Mouse (Mus musculus): ENCODE data around the gene Aatf.

Aatf gene

GRCm38 (mm10) chr11:84522577-84523320 lies 9.4 kb upstream of the Aatf start:
- in situ Hi-C loops (cut with MboI, MseI) = loop anchor here (10.0 kb wide), 2 partner anchors 272 to 1302 kb away; no protein-coding TSS in a partner anchor

- in situ Hi-C loops (cut with MboI, MseI) = loop anchor here (10.0 kb wide), 2 partner anchors 273 to 1303 kb away; no protein-coding TSS in a partner anchor
These were observed 8.5 kb upstream of the Aatf start for GRCm38 (mm10) chr11:84521751-84522299.

- in situ Hi-C loops (cut with MboI, MseI) = loop anchor here (10.0 kb wide), 2 partner anchors 274 to 1304 kb away; no protein-coding TSS in a partner anchor
These were observed 7.7 kb upstream of the Aatf start for GRCm38 (mm10) chr11:84521071-84521390.

- in situ Hi-C loops (cut with MboI, MseI) = loop anchor here (10.0 kb wide), 2 partner anchors 274 to 1304 kb away; no protein-coding TSS in a partner anchor
These were observed 7.1 kb upstream of the Aatf start for GRCm38 (mm10) chr11:84520269-84521070.

- in situ Hi-C loops (cut with MboI, MseI) = loop anchor here (10.0 kb wide), 2 partner anchors 275 to 1305 kb away; no protein-coding TSS in a partner anchor
These were observed 6.4 kb upstream of the Aatf start for GRCm38 (mm10) chr11:84519576-84520268.

- in situ Hi-C loops (cut with MboI, MseI) = no loop called here
These were observed 5.7 kb upstream of the Aatf start for GRCm38 (mm10) chr11:84519036-84519435.

GRCm38 (mm10) chr11:84518261-84518660 lies 4.9 kb upstream of the Aatf start:
- in situ Hi-C loops (cut with MboI, MseI) = no loop called here

- in situ Hi-C loops (cut with MboI, MseI) = no loop called here
These were observed 4.1 kb upstream of the Aatf start for GRCm38 (mm10) chr11:84517431-84517830.

GRCm38 (mm10) chr11:84516501-84517240 lies 3.3 kb upstream of the Aatf start:
- in situ Hi-C loops (cut with MboI, MseI) = no loop called here

- in situ Hi-C loops (cut with MboI, MseI) = no loop called here
These were observed 1.3 kb downstream of the Aatf start for GRCm38 (mm10) chr11:84512031-84512430.

GRCm38 (mm10) chr11:84504296-84504695 lies 9.0 kb downstream of the Aatf start:
- in situ Hi-C loops (cut with MboI, MseI) = no loop called here

- in situ Hi-C loops (cut with MboI, MseI) = no loop called here
These were observed 15.4 kb downstream of the Aatf start for GRCm38 (mm10) chr11:84497944-84498343.

GRCm38 (mm10) chr11:84496901-84497300 lies 16.4 kb downstream of the Aatf start:
- in situ Hi-C loops (cut with MboI, MseI) = no loop called here

GRCm38 (mm10) chr11:84495774-84496173 lies 17.5 kb downstream of the Aatf start:
- in situ Hi-C loops (cut with MboI, MseI) = no loop called here

- in situ Hi-C loops (cut with MboI, MseI) = no loop called here
These were observed 31.7 kb downstream of the Aatf start for GRCm38 (mm10) chr11:84481661-84482060.

- in situ Hi-C loops (cut with MboI, MseI) = no loop called here
These were observed 32.9 kb downstream of the Aatf start for GRCm38 (mm10) chr11:84480451-84480850.

GRCm38 (mm10) chr11:84476641-84477040 lies 36.7 kb downstream of the Aatf start:
- in situ Hi-C loops (cut with MboI, MseI) = no loop called here

GRCm38 (mm10) chr11:84475991-84476390 lies 37.3 kb downstream of the Aatf start:
- in situ Hi-C loops (cut with MboI, MseI) = no loop called here

- in situ Hi-C loops (cut with MboI, MseI) = no loop called here
These were observed 40.1 kb downstream of the Aatf start for GRCm38 (mm10) chr11:84473093-84473667.

GRCm38 (mm10) chr11:84464571-84464970 lies 48.8 kb downstream of the Aatf start:
- in situ Hi-C loops (cut with MboI, MseI) = no loop called here

- in situ Hi-C loops (cut with MboI, MseI) = no loop called here
These were observed 59.4 kb downstream of the Aatf start for GRCm38 (mm10) chr11:84453901-84454300.

Measured in T-helper 1 cell (primary cell).